Mouse (Mus musculus) C2C12 (cell line): ENCODE measurements around the gene Bahcc1.

Experiments used
- CEBPB ChIP-seq: IDR thresholded peaks from one replicate; pipeline ENCODE4 v1.6.1; 2011; ENCODE audit warnings: low read depth, mild to moderate bottlenecking, control low read depth, moderate library complexity
- CTCF ChIP-seq: IDR thresholded peaks from one replicate; pipeline ENCODE4 v1.5.1; 2011; ENCODE audit not compliant: control insufficient read depth, insufficient read depth, insufficient read length
- MAX ChIP-seq: IDR thresholded peaks from one replicate; pipeline ENCODE4 v1.6.1; 2011; ENCODE audit warnings: mild to moderate bottlenecking, control low read depth

DNA sequence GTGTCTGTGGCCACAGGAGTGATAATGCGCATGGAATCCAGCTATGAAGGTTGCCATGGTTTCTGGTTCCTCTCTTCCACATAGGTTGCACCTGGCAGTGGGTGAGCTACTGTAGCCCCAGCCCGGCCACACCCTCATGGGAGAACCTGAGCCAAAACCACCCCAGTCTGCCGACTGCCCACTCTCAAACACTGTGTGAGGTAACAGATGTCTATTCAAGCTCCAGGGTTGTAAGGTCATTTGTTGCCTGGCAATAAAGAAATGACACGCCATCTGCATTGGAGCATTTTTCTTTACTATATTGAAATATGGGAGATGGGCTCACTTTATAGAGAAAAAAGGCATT lies 82.6 kb downstream of the Bahcc1 start:
- TF ChIP-seq CEBPB = no peak
- no peak for TF ChIP-seq CTCF
- no peak for TF ChIP-seq MAX
